Mouse (Mus musculus) liver, embryonic 14.5 days (tissue): ENCODE measurements at regions not wholly inside any gene's neighbourhood (a gene's known extent, or its start where the extent isn't known, plus 50 kb on each side); places are given as distances from the start of the nearest gene placed in this dataset.

Experiments
- ATAC-seq: fragments of 200-750 bp; cut with Nextera tagmentation; 2 replicates; pipeline ENCODE4 v1.8.0; 2017; ENCODE audit warnings: moderate number of reproducible peaks, mild to moderate bottlenecking, moderate library complexity; ENCODE audit not compliant: insufficient read depth
- DNase-seq, 3 experiments: peaks; one replicate each; pipeline ENCODE4 v3.0.0-alpha.2; 2012 to 2013; ENCODE audit warnings: low read depth in 3 of 3, low spot score in 3 of 3
- H3K27ac ChIP-seq: fragments of 300-500 bp; sonication (generic); 2 replicates; pipeline ENCODE4 v1.5.1; 2014; ENCODE audit warnings: moderate library complexity, mild to moderate bottlenecking, control low read depth, inconsistent platforms
- H3K27me3 ChIP-seq: fragments of 300-500 bp; sonication (generic); 2 replicates; pipeline ENCODE4 v1.6.1; 2014; ENCODE audit warnings: mild to moderate bottlenecking, low read length, moderate library complexity; ENCODE audit not compliant: control insufficient read depth, insufficient read depth
- H3K36me3 ChIP-seq: fragments of 300-500 bp; sonication (generic); replicated peaks from 2 replicates; pipeline ENCODE4 v1.6.1; 2014; ENCODE audit warnings: low read depth; ENCODE audit not compliant: control insufficient read depth, insufficient read depth
- H3K4me1 ChIP-seq, 2 experiments: fragments of 200-500 bp in 1 of 2; fragments of 300-500 bp in 1 of 2; sonication (generic) in 1 of 2; replicated peaks; 2 replicates each; pipeline ENCODE4 v1.6.1; 2012 to 2014; ENCODE audit warnings: antibody characterized with exemption in 1 of 2, inconsistent platforms in 1 of 2, low read length in 1 of 2; ENCODE audit not compliant: control insufficient read depth in 2 of 2, insufficient read depth in 2 of 2
- H3K4me2 ChIP-seq: fragments of 300-500 bp; sonication (generic); 2 replicates; pipeline ENCODE4 v1.6.1; 2014; ENCODE audit warnings: low read depth, mild to moderate bottlenecking, control low read depth, moderate library complexity
- H3K4me3 ChIP-seq, 2 experiments: fragments of 200-500 bp in 1 of 2; fragments of 300-500 bp in 1 of 2; sonication (generic) in 1 of 2; 2 replicates each; pipeline ENCODE4 v1.5.1; 2012 to 2014; ENCODE audit warnings: low read depth in 2 of 2, low read length in 2 of 2, mild to moderate bottlenecking in 2 of 2, control low read depth in 1 of 2, inconsistent platforms in 1 of 2, moderate library complexity in 1 of 2; ENCODE audit not compliant: insufficient read depth in 1 of 2
- H3K9ac ChIP-seq: fragments of 300-500 bp; sonication (generic); replicated peaks from 2 replicates; pipeline ENCODE4 v1.6.1; 2014; ENCODE audit warnings: mild to moderate bottlenecking, control low read depth, moderate library complexity
- H3K9me3 ChIP-seq: fragments of 300-500 bp; sonication (generic); 2 replicates; pipeline ENCODE4 v1.6.1; 2016; ENCODE audit warnings: low read length, mixed read lengths; ENCODE audit not compliant: control insufficient read depth
- CTCF ChIP-seq: IDR thresholded peaks from 2 replicates; pipeline ENCODE4 v1.5.1; 2016; ENCODE audit warnings: antibody characterized with exemption, low read depth, control low read depth
- EP300 ChIP-seq: IDR thresholded peaks from 2 replicates; pipeline ENCODE4 v1.6.1; 2016; ENCODE audit warnings: antibody characterized with exemption, low read depth
- WGBS: fragments of 180-500 bp; shearing (Covaris S2); extraction: QIAGEN DNeasy Blood & Tissue Kit; methylation state at CpG from one replicate; pipeline ENCODE4 v1.1.7; 2014; ENCODE audit not compliant: insufficient replicate concordance; 5-methylcytosine and 5-hydroxymethylcytosine counted together

- H3K9ac ChIP-seq: no peak overlapping the region
- H3K27me3 ChIP-seq: no peaks in the 10 kb centered on the region
- no peaks in the 10 kb centered on the region for H3K4me1 ChIP-seq
- ATAC-seq (no peak), DNase-seq (no peak)
- TF ChIP-seq CTCF: no peak
- TF ChIP-seq EP300: no peak
- H3K36me3 ChIP-seq: no peaks in the 10 kb centered on the region
- WGBS: 30% methylated on average over 3 of the region's 3 CpGs
- no peak overlapping the region for H3K4me3 ChIP-seq
- no peak overlapping the region for H3K27ac ChIP-seq
- H3K9me3 ChIP-seq: no peaks in the 10 kb centered on the region
- no peak overlapping the region for H3K4me2 ChIP-seq
These were observed 70.9 kb upstream of the Zic4 start for GRCm38 (mm10) chr9:91291340-91291739.
